Mouse (Mus musculus): ENCODE measurements around the gene Pitx2.

Gene Pitx2

DNA sequence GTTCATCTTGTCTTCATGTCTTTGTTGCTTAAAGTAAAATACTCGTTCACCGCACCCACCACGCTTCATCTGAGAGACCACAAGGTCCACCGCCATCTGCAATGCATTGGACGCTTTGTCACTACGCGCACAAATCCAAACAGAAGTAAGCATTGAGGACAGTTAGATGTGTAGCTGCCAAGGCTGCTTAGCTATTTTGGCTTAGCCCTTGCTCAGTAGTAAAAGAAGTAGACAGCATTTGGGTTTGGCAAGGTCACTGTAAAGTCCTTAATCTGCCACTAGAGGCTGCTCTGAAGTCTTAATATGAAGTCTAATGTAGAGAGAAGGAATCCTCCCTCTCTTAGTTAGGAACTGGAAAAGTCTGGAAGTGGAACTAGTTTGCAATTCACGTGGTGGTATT is 57.1 kb downstream of the Pitx2 start:
- DNase-seq (ENCODE audit: low spot score in 2 of 2) = no peak

DNA sequence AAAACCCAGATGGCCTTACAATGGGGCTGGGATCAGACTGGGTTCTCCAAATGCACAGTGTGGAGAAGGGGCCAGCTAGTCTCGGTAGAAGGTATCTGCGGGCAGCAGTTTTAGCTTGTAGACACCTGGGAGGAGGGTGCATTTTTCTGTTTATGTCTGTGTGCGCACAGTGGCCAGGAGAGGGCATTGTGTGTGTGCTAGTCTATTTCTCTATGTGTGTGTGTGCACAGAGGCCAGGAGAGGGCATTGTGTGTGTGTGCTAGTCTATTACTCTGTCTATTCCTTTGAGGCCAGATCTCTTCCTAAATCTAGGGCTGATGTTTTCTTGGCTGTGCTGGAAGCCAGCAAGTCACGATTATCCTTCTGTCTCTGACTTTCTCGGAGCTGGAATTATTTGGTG is 58.8 kb downstream of the Pitx2 start:
- DNase-seq (ENCODE audit: low spot score in 2 of 2) = no peak
